Mouse (Mus musculus) large intestine, adult 2 months (tissue): ENCODE results near the gene Chpf. TPM values are rescaled to one million over a fixed set of nuclear protein-coding genes. Genes with fewer than 3 reads are reported as not detected.

Source experiments
- DNase-seq: peaks from one replicate; pipeline ENCODE4 v3.0.0-alpha.2; 2012; ENCODE audit warnings: low read depth, low spot score
- WGBS: fragments of 180-500 bp; shearing (Covaris S2); methylation state at CpG from one replicate; pipeline ENCODE4 v1.1.7; 2018; 5-methylcytosine and 5-hydroxymethylcytosine counted together
- polyA plus RNA-seq: library from polyadenylated mRNA; depleted of rRNA; stranded (reverse); fragments of >200 nt; gene quantifications from 2 replicates; pipeline ENCODE4 v1.2.3, GENCODE M21; 2012

Chpf gene
- polyA plus RNA-seq, 1 experiment: 25.1 TPM

- 6% methylated on average over 14 of the region's 14 CpGs for WGBS
- peak; percentile 52 for DNase-seq
These were observed 11.7 kb downstream of the Chpf start for GRCm38 (mm10) chr1:75467215-75467927.

- no peak for DNase-seq
- WGBS: 83% methylated on average over 5 of the region's 5 CpGs
These were observed 15.4 kb downstream of the Chpf start for GRCm38 (mm10) chr1:75463652-75464204.

- WGBS: 75% methylated on average over 1 of the region's 1 CpGs
- no peak for DNase-seq
These were observed 16.5 kb downstream of the Chpf start for GRCm38 (mm10) chr1:75462636-75463035.

- 62% methylated on average over 7 of the region's 7 CpGs for WGBS
- DNase-seq: no peak
These were observed 18.8 kb downstream of the Chpf start for GRCm38 (mm10) chr1:75460297-75460696.

- DNase-seq: no peak
- 5% methylated on average over 23 of the region's 23 CpGs for WGBS
These were observed 20.1 kb downstream of the Chpf start for GRCm38 (mm10) chr1:75458789-75459684.

- no peak for DNase-seq
These were observed 20.9 kb downstream of the Chpf start for GRCm38 (mm10) chr1:75458025-75458788.

GRCm38 (mm10) chr1:75457710-75458024 lies 21.4 kb downstream of the Chpf start:
- DNase-seq: no peak
- WGBS: 12% methylated on average over 10 of the region's 10 CpGs

More at GRCm38 (mm10) chr1:75458025-75458788, 20.9 kb downstream of the Chpf start:
- 4% methylated on average over 42 of the region's 42 CpGs for WGBS

- no peak for DNase-seq
- WGBS: 28% methylated on average over 14 of the region's 14 CpGs
These were observed 22.2 kb downstream of the Chpf start for GRCm38 (mm10) chr1:75456746-75457564.

GRCm38 (mm10) chr1:75455948-75456347 lies 23.2 kb downstream of the Chpf start:
- DNase-seq: no peak

GRCm38 (mm10) chr1:75455433-75455832 lies 23.7 kb downstream of the Chpf start:
- no peak for DNase-seq
- 76% methylated on average over 3 of the region's 3 CpGs for WGBS

More at GRCm38 (mm10) chr1:75455948-75456347, 23.2 kb downstream of the Chpf start:
- 64% methylated on average over 5 of the region's 5 CpGs for WGBS

- DNase-seq: no peak
- WGBS: 82% methylated on average over 4 of the region's 5 CpGs
These were observed 27.2 kb downstream of the Chpf start for GRCm38 (mm10) chr1:75451900-75452299.

- 5% methylated on average over 35 of the region's 35 CpGs for WGBS
These were observed 28.6 kb downstream of the Chpf start, which contains the start of gene Asic4 for GRCm38 (mm10) chr1:75450314-75451005. Asic4 (plus strand) TSS chr1:75450436.

GRCm38 (mm10) chr1:75449377-75450135 lies 29.6 kb downstream of the Chpf start:
- 19% methylated on average over 8 of the region's 8 CpGs for WGBS
- DNase-seq: no peak

More at GRCm38 (mm10) chr1:75450314-75451005, 28.6 kb downstream of the Chpf start, which contains the start of gene Asic4:
- DNase-seq: no peak

GRCm38 (mm10) chr1:75448937-75449336 lies 30.2 kb downstream of the Chpf start:
- no peak for DNase-seq
- WGBS: 9% methylated on average over 14 of the region's 14 CpGs

- no peak for DNase-seq
These were observed 31.1 kb downstream of the Chpf start for GRCm38 (mm10) chr1:75448052-75448431.

GRCm38 (mm10) chr1:75447265-75448051 lies 31.6 kb downstream of the Chpf start:
- WGBS: 9% methylated on average over 10 of the region's 10 CpGs

More at GRCm38 (mm10) chr1:75448052-75448431, 31.1 kb downstream of the Chpf start:
- WGBS: 5% methylated on average over 7 of the region's 7 CpGs

GRCm38 (mm10) chr1:75446656-75447055 lies 32.5 kb downstream of the Chpf start:
- WGBS: 16% methylated on average over 20 of the region's 20 CpGs
- DNase-seq: no peak

More at GRCm38 (mm10) chr1:75447265-75448051, 31.6 kb downstream of the Chpf start:
- peak; percentile 31 for DNase-seq
